Mouse (Mus musculus) macrophage (primary cell): ENCODE measurements around the gene Kif13a. TPM values are rescaled to one million over a fixed set of nuclear protein-coding genes. Genes with fewer than 3 reads are reported as not detected.

Experiments used
- H3K27ac ChIP-seq: fragments of 350-480 bp; formaldehyde crosslinking; 2 replicates; pipeline ENCODE4 v1.9.0; 2021
- H3K36me3 ChIP-seq: fragments of 350-480 bp; formaldehyde crosslinking; 2 replicates; pipeline ENCODE4 v1.9.0; 2021; ENCODE audit errors: inconsistent target
- H3K4me3 ChIP-seq: fragments of 350-480 bp; formaldehyde crosslinking; 2 replicates; pipeline ENCODE4 v1.9.0; 2021; ENCODE audit errors: inconsistent target
- H3K79me2 ChIP-seq: fragments of 350-480 bp; formaldehyde crosslinking; 2 replicates; pipeline ENCODE4 v1.9.0; 2021; ENCODE audit errors: inconsistent target
- WGBS: methylation state at CpG from one replicate; pipeline ENCODE4 v1.1.7; 2026; ENCODE audit warnings: inconsistent platforms; ENCODE audit not compliant: missing documents; 5-methylcytosine and 5-hydroxymethylcytosine counted together
- polyA plus RNA-seq: library from polyadenylated mRNA; stranded (reverse); fragments of 250-400 nt; gene quantifications from 3 replicates; pipeline ENCODE4 v1.2.4, GENCODE M21; 2018; ENCODE audit warnings: inconsistent platforms

Gene Kif13a
- polyA plus RNA-seq, 1 experiment from 2014 or later = 19.7 TPM

DNA sequence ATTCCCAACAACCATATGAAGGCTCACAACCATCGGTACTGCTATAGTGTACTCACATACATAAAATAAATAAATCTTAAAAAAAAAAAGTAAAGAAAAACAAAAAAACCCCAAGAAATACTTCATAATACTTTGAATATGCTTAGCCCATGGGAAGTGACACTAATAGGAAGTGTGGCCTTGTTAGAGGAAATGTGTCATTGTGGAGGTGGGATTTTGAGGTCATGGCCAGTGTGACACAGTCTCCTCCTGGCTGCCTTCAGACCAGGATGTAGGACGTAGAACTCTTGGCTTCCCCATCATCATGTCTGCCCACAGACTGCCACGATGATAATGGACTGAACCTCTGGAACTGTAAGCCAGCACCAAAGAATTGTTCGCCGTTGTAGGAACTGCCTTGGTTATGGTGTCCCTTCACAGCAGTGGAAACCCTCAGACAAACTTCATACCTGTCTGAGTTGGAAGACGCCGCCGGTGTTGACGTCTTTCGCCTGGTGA is 143.6 kb downstream of the Kif13a start:
- no peak overlapping the region for H3K27ac ChIP-seq
- WGBS = 93% methylated on average over 10 of the region's 10 CpGs
- no peak overlapping the region for H3K4me3 ChIP-seq
- H3K79me2 ChIP-seq = no peaks in the 10 kb centered on the region
- H3K36me3 ChIP-seq = peaks cover 6% of the 10 kb centered on the region; the same call in 1 of the 2 replicates

DNA sequence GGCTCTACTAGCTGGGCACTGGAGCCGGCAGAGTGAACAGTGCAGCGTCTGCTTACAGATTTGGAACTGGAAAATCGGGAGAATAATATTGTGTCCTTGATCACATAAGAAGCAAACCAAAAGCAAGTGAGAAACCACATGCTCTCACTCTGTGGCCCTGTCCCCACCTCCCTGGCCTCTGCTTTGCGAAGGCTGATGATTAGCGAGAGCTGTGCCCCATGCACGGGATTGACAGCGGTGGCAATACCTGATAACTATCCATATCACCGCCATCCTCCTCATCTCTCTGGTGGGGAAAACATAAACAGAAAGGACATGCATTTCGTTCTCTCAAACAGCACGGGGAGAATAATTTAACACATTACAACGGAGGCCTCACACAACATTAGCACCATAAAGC is 149.3 kb downstream of the Kif13a start:
- Histone ChIP-seq H3K27ac (no peak overlapping the region), H3K4me3 (no peak overlapping the region), H3K36me3 (no peaks in the 10 kb centered on the region), H3K79me2 (no peaks in the 10 kb centered on the region)
- WGBS = 95% methylated on average over 11 of the region's 11 CpGs

DNA sequence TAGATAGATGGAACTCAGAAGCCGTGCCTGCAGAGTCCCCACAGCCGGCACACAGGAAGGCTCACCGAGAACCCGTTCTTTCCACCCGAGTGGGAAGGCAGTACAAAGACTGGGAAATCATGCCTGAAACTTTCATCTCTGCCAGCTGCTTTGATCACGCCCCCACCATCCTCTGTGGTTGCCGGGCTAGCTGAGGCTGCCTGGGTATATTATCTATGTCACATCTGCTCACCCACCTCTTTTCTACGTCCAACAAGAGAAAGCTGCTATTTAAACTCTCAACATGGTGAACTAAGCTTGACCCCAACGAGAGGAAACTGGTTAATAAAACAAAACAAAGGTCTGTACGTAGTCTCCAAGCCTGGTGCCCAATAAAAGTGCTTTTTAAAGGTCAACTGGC is 149.8 kb downstream of the Kif13a start:
- no peaks in the 10 kb centered on the region for H3K79me2 ChIP-seq
- no peaks in the 10 kb centered on the region for H3K36me3 ChIP-seq
- no peak overlapping the region for H3K4me3 ChIP-seq
- H3K27ac ChIP-seq = no peak overlapping the region
- WGBS = 93% methylated on average over 10 of the region's 10 CpGs

DNA sequence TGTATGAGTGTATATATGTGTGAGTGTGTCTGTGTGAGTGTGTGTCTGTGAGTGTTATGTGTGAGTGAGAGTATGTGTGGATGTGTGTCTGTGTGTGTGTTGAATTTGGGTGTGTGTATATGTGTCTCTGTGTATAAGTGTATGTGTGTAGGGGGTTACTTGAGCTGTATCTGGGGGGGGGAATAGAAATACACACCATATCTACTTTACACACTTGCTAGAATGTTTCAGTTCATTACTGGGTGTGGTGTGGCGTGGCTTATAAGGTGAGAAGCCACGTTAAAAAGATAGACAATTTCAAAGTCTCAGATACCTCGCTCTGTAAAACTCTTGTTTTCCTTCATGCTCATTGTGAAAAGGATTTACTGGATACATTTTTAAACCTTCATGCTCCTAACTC is 152.2 kb downstream of the Kif13a start:
- H3K4me3 ChIP-seq = no peak overlapping the region
- H3K27ac ChIP-seq = no peak overlapping the region
- H3K36me3 ChIP-seq = peaks cover 9% of the 10 kb centered on the region; the same call in 1 of the 2 replicates
- H3K79me2 ChIP-seq = no peaks in the 10 kb centered on the region
- WGBS = 91% methylated on average over 3 of the region's 3 CpGs

DNA sequence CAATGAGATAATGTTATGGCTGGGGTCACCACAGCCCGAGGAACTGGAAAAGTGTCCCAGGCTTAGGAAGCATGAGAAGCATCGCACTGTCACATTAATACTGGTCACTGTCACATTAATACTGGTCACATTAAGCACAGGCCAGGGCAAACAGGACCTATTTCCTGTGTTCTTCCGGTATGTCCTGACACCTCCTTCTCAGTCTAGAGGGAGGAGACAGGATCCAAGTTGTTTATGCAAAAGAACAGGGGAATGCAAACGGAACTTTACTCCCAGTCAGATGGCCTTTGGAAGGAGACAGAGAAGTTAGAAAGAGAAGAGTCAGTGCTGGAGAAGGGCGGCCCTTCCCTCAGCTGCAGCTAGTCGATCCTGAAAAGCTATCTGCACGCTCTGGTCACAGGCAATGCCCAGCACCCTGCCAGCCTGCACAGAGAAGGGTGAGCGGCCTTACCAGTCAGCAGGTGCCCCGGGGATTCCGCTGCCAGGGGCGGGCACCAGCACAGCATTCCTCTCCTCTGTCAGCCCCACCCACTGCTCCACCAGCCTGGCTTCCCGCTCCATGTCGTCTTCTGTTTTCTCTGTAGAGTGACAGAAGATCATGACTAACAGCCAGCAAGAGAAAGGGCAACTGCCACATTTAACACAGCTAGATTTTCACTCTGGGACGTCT is 152.9 kb downstream of the Kif13a start:
- 92% methylated on average over 12 of the region's 14 CpGs for WGBS
- no peak overlapping the region for H3K4me3 ChIP-seq
- no peak overlapping the region for H3K27ac ChIP-seq
- peaks cover 16% of the 10 kb centered on the region; the same call in 1 of the 2 replicates for H3K36me3 ChIP-seq
- no peaks in the 10 kb centered on the region for H3K79me2 ChIP-seq

DNA sequence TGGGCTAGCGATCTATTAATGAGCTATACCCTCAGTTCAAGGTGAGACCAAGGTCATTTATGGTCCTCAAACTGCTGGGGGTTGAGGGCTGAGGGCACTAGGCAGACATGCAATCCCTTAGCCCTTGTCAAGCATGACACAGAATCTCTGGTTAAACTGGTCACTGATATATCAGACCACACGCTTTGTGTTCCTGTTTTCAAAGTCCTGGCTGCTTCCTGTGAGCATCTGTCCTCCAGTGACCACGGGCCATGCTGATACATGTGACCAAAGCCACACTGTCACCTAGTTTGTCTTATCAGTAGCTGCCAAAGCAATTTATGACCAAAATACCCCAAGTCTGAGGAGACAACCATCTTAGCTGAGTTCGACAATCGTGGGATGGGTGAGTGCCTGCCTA is 154.7 kb downstream of the Kif13a start:
- Histone ChIP-seq H3K79me2 (no peaks in the 10 kb centered on the region), H3K4me3 (no peak overlapping the region), H3K27ac (no peak overlapping the region), H3K36me3 (peaks cover 25% of the 10 kb centered on the region; the same call in 1 of the 2 replicates)
- 53% methylated on average over 5 of the region's 5 CpGs for WGBS

DNA sequence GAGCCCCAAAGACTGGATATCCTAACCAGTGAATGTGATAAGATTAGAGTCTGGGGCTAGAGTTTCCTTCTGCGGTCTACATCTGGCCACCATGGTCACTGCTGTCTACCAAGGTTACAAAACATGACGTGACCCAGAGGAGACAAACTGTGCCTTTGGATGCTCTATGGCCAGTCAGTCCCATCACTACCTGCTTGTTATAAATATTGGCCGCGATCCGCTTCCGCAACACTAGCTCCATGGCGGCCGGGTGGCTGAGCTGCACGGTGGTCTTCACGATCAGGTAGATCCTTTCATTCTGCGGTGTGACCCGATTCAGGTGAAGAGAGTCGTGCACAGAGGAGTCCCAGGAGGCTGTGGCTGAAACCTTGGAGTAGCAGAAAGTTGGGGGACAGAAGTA is 157.1 kb downstream of the Kif13a start:
- Histone ChIP-seq H3K27ac (no peak overlapping the region), H3K4me3 (no peak overlapping the region), H3K36me3 (peaks cover 25% of the 10 kb centered on the region; the same call in 1 of the 2 replicates), H3K79me2 (no peaks in the 10 kb centered on the region)
- WGBS = 96% methylated on average over 13 of the region's 13 CpGs

DNA sequence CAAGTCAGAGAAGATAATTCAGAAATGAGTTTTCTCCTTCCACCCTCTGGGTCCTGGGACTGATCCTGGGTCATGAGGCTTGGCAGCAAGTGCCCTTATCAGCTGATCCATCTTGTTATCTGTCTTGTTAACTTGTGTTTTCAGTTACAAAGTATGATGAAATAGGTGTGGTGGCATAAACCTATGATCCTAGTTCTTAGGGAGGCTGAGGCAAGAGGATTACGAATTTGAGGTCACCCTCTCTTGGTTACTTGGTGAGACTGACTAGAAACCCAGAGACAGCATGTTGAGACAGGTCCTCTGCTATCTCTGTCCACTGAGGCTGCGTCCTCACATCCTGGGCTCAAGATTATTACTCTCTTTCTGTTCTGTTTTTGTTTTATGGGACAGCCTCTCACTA is 164.3 kb downstream of the Kif13a start:
- no peak overlapping the region for H3K27ac ChIP-seq

DNA sequence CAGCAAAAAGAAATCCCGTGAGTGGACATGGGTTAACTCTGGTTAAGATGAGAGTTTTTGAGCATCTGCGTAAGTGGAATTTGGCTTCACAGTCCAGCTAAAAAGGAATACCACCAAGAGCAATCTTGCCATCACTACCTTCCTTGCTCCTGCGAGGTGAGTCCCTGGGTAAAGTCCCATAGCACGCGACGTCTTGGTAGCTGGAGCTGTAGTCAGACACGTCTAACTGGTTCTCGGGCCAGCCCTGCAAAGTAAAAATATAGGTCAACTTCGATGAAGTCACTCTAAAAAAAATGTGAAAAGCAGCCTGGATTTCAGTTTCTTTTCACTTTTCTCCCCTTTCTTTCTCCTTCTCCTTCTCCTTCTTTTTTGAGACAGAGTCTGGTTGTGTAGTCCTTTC is 166.5 kb downstream of the Kif13a start:
- Histone ChIP-seq H3K36me3 (peaks cover 14% of the 10 kb centered on the region), H3K79me2 (no peaks in the 10 kb centered on the region), H3K4me3 (no peak overlapping the region), H3K27ac (no peak overlapping the region)
- WGBS = 91% methylated on average over 9 of the region's 9 CpGs

More for the DNA sequence above, 164.3 kb downstream of the Kif13a start:
- peaks cover 14% of the 10 kb centered on the region for H3K36me3 ChIP-seq
- 82% methylated on average over 2 of the region's 2 CpGs for WGBS
- H3K4me3 ChIP-seq = no peak overlapping the region
- H3K79me2 ChIP-seq = no peaks in the 10 kb centered on the region

DNA sequence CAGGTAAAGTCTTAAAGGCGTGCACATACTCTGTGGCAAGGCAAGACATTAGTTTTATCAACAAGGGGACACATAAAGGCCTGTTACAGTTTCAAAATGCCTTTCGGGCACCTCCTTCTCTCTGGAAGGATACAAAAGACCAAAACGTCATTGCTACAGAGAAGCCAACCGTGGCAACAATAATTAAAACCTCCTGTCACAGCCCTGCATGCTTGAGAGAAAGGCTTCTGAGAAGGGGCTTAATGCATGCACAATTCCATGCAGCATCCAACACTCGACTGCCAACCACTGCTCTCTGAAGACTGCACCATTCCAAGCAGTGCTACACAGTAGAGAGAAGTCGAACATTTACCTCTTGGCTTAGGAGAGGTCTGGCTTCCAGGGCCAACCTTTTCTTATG is 168.7 kb downstream of the Kif13a start:
- H3K27ac ChIP-seq = no peak overlapping the region
- H3K79me2 ChIP-seq = no peaks in the 10 kb centered on the region
- peaks cover 14% of the 10 kb centered on the region for H3K36me3 ChIP-seq
- 93% methylated on average over 6 of the region's 6 CpGs for WGBS
- H3K4me3 ChIP-seq = no peak overlapping the region

DNA sequence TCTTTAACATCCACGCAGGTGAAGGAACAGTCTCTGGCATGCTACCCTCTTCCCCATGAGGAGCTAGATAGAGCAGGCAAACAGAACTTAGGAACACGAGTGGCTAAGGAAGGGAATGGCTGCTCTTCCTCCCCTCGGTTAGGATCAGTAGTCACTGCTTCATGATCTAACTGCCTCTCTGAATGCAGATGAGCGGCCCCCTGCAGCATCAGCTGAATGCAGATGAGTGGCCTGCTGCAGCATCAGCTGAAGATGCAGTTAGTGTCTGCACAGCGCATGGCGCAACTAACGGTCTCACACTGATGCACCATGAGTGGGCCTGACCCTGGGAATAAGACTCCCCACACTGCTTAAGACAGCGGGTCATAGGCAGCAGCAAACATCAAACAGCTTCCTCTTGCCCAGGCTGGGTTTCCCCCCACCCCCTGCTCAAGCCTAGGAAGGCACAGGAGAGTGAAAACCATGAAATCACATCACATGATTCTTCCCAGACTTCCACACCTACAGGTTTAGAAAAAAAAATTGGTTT is 170.3 kb downstream of the Kif13a start:
- no peak overlapping the region for H3K4me3 ChIP-seq
- H3K36me3 ChIP-seq = peaks cover 14% of the 10 kb centered on the region
- H3K27ac ChIP-seq = no peak overlapping the region
- H3K79me2 ChIP-seq = no peaks in the 10 kb centered on the region
- 94% methylated on average over 8 of the region's 8 CpGs for WGBS

DNA sequence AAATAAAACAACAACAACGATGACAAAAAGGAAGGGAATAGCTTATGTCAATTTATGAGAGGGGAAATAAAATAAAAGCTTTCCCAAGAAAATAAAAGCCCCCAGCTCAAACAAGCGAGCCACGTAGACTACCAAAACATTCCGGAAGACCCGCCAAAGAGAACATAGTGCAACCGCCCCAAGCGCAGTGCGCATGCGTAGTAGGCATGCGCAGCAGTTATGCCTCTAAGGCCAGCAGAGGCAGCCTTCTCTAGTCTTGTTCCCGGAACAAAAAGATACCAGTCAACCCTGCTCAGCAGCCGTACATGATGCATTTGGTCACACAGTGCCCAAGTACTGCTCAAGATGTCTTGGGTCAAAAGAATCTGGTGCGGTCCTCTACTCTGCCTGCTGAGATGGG is 171.0 kb downstream of the Kif13a start:
- no peaks in the 10 kb centered on the region for H3K79me2 ChIP-seq
- peaks cover 14% of the 10 kb centered on the region for H3K36me3 ChIP-seq
- H3K4me3 ChIP-seq = no peak overlapping the region
- no peak overlapping the region for H3K27ac ChIP-seq
- 94% methylated on average over 13 of the region's 13 CpGs for WGBS

DNA sequence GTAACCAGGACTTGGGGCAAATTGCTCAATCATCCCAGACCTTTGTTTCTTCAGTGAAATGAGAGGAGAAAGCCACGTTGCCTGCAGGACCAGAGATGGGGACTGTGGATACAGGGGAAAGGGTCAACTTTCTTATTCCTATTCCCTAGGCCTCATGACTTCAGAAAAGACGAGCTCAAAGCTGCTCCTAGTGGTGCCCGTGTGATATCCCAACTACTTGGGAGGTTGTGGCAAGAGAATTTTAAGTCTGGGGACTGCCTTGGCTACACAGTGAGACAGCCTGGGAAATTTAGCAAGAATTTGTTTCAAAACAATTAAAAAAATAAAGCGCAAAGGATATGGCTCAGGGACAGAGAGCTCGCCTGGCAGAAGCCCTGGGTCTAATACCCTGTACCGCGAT is 171.7 kb downstream of the Kif13a start:
- 90% methylated on average over 7 of the region's 7 CpGs for WGBS
- Histone ChIP-seq H3K36me3 (peaks cover 14% of the 10 kb centered on the region), H3K4me3 (no peak overlapping the region), H3K27ac (no peak overlapping the region), H3K79me2 (no peaks in the 10 kb centered on the region)

DNA sequence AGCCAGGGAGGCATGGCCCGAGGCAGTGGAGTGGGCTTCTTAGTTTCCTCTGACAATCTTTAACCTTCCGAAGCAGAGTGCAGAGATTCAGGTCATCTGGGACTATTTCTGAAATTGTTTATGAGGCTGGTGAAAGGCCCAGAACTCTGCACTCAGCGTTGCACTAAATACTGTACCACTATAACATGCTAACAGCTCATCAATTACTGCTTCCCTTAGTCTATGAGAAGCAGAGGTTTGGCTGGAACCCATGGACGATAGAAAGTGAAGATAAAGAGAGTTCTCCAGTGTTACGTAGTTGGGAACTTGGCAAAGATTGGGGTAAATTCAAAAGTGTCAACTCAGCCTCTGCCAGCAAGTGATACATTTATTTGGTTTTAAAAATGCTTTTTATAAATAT is 176.4 kb downstream of the Kif13a start:
- H3K4me3 ChIP-seq = no peak overlapping the region
- peaks cover 18% of the 10 kb centered on the region for H3K36me3 ChIP-seq
- no peak overlapping the region for H3K27ac ChIP-seq
- H3K79me2 ChIP-seq = no peaks in the 10 kb centered on the region
- 98% methylated on average over 5 of the region's 5 CpGs for WGBS

DNA sequence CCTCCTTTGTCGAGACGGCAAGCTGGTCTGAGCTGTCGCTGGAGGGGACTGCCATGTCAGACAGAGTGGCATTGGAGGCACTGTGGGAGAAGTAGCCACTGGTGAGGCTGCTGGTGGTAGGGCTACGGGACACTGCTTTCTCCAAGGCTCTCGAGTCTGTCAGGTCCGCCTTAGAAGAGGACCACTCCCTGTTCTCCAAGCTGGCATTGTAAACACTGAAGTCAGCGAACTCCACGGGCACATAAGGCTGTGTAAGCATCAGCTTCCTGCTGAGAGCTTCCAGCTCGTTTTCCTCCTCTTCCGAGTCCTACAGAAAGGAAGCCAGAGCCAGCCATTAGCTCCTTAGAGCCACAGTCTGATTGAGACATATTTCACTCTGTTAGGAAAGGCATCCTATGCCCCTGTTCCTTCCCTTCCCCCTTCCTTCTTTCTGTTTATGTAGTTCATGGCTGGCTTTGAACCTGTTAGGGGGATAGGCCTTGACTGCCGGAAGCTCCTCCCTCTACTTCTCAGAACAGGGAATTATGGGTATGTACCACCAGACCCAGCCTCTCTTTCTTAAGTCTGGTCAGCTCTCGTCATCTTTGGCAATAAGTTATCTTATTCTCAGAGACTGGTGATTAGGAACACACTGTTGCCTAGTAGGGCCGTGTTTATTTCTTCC is 177.0 kb downstream of the Kif13a start:
- WGBS = 95% methylated on average over 13 of the region's 13 CpGs
- Histone ChIP-seq H3K4me3 (no peak overlapping the region), H3K27ac (no peak overlapping the region), H3K79me2 (no peaks in the 10 kb centered on the region), H3K36me3 (peaks cover 18% of the 10 kb centered on the region)
